Mouse (Mus musculus) brain, embryonic 14.5 days (tissue): ENCODE measurements around the gene Cfb.

ENCODE experiments used
- CTCF ChIP-seq: fragments of 200-500 bp; IDR thresholded peaks from 2 replicates; pipeline ENCODE4 v1.5.1; 2012; ENCODE audit warnings: inconsistent platforms, mild to moderate bottlenecking, moderate library complexity, borderline replicate concordance; ENCODE audit not compliant: insufficient read depth, insufficient read length; ENCODE audit errors: extremely low read depth
- POLR2A ChIP-seq: fragments of 200-500 bp; IDR thresholded peaks from 2 replicates; pipeline ENCODE4 v1.6.1; 2012; ENCODE audit warnings: mild to moderate bottlenecking, inconsistent platforms, borderline replicate concordance; ENCODE audit not compliant: poor library complexity, insufficient read depth, insufficient read length, severe bottlenecking; ENCODE audit errors: extremely low read depth

DNA sequence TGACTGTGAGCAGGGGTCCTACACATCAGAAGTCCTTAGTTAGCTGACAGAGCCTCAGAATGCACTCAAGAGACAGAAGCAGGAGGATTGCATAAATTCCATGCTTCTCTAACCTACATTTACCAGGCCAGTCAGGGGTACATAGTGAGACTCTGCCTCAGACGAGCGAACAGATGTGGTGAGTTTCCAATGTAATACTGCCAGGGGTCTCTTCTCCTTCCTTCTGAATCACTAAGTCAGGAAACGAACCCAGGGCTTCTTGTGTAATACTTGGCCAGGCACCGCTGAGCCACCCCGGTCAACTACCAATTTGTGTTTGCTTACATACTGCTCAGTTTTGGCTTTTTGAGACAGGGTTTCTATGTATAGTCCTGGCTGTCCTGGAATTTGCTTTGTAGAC is 25.6 kb upstream of the Cfb start:
- TF ChIP-seq CTCF (no peak), POLR2A (no peak)
